Mouse (Mus musculus) forebrain, postnatal 0 days (tissue): ENCODE data around the gene Oma1. TPM values are rescaled to one million over a fixed set of nuclear protein-coding genes. Genes with fewer than 3 reads are reported as not detected.

Experiments
- ATAC-seq: fragments of 200-750 bp; cut with Nextera tagmentation; 2 replicates; pipeline ENCODE4 v1.8.0; 2017; ENCODE audit warnings: mild to moderate bottlenecking, moderate library complexity
- DNase-seq: peaks from one replicate; pipeline ENCODE4 v3.0.0-alpha.2; 2015
- H3K27ac ChIP-seq: fragments of 300-500 bp; sonication (generic); 2 replicates; pipeline ENCODE4 v1.5.1; 2014; ENCODE audit warnings: low read depth, mild to moderate bottlenecking, antibody characterized with exemption, low read length, moderate library complexity, mixed read lengths
- H3K27me3 ChIP-seq: fragments of 300-500 bp; sonication (generic); 2 replicates; pipeline ENCODE4 v1.6.1; 2014; ENCODE audit warnings: mild to moderate bottlenecking, low read length, mixed read lengths; ENCODE audit not compliant: insufficient read depth
- H3K36me3 ChIP-seq: fragments of 300-500 bp; sonication (generic); 2 replicates; pipeline ENCODE4 v1.6.1; 2014; ENCODE audit warnings: mild to moderate bottlenecking, moderate library complexity; ENCODE audit not compliant: insufficient read depth
- H3K4me1 ChIP-seq: fragments of 300-500 bp; sonication (generic); 2 replicates; pipeline ENCODE4 v1.6.1; 2014; ENCODE audit warnings: antibody characterized with exemption; ENCODE audit not compliant: insufficient read depth
- H3K4me2 ChIP-seq: fragments of 300-500 bp; sonication (generic); 2 replicates; pipeline ENCODE4 v1.6.1; 2014; ENCODE audit warnings: low read depth, mild to moderate bottlenecking, moderate library complexity
- H3K4me3 ChIP-seq: fragments of 300-500 bp; sonication (generic); 2 replicates; pipeline ENCODE4 v1.5.1; 2014; ENCODE audit warnings: low read depth, low read length, mixed read lengths
- H3K9ac ChIP-seq: fragments of 300-500 bp; sonication (generic); 2 replicates; pipeline ENCODE4 v1.6.1; 2014; ENCODE audit warnings: mild to moderate bottlenecking
- H3K9me3 ChIP-seq: fragments of 300-500 bp; sonication (generic); 2 replicates; pipeline ENCODE4 v1.6.1; 2016; ENCODE audit warnings: low read length
- CTCF ChIP-seq: sonication (generic); IDR thresholded peaks from 2 replicates; pipeline ENCODE4 v1.5.1; 2016; ENCODE audit warnings: antibody characterized with exemption, control low read depth, low read depth
- WGBS: fragments of 180-500 bp; shearing (Covaris S2); extraction: QIAGEN DNeasy Blood & Tissue Kit; methylation state at CpG from one replicate; pipeline ENCODE4 v1.1.7; 2014; 5-methylcytosine and 5-hydroxymethylcytosine counted together
- polyA plus RNA-seq: library from polyadenylated mRNA; unstranded; fragments of >200 nt; fragmentation: Nextera tagmentation; extraction: Ambion mirVana; gene quantifications from 2 replicates; pipeline ENCODE4 v1.2.1, GENCODE M21; 2015
- total RNA-seq: library from RNA; depleted of rRNA; stranded (reverse); fragments of >200 nt; gene quantifications from 2 replicates; pipeline ENCODE4 v1.2.3, GENCODE M21; 2014

The Oma1 gene
- total and polyA plus RNA-seq, 2 experiments from 2014 or later = 10.3 to 11.7 TPM

- Histone ChIP-seq H3K9me3 (no peaks in the 10 kb centered on the region), H3K27ac (no peak overlapping the region), H3K27me3 (no peaks in the 10 kb centered on the region), H3K4me3 (no peak overlapping the region), H3K4me2 (no peak overlapping the region), H3K9ac (no peak overlapping the region), H3K36me3 (no peaks in the 10 kb centered on the region), H3K4me1 (no peaks in the 10 kb centered on the region)
- 17% methylated on average over 3 of the region's 3 CpGs for WGBS
- no peak for ATAC-seq
- no peak for TF ChIP-seq CTCF
- DNase-seq = no peak
Observed at GRCm38 (mm10) chr4:103389583-103389982, 76.0 kb downstream of the Oma1 start.

DNA sequence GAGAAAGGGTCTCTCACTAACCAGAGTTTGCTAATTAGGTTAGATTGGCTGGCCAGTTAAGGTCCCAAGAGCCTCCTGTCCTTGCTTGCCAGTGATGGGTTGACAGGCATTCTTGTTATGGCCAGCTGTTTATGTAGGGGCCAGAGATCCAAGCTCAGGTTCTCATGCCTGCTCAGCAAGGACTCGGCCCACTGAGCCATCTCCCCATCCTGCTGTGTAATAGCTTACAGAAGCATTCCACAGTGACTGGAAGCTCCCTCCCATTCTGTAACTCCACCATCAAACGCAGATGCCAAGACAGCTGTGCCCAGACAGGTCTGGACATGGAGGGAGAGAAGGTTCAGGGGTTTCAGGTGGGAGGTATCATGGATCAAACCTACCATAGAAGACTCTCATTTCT, 76.9 kb downstream of the Oma1 start:
- Histone ChIP-seq H3K27ac (no peak overlapping the region), H3K36me3 (no peaks in the 10 kb centered on the region), H3K27me3 (no peaks in the 10 kb centered on the region), H3K4me2 (no peak overlapping the region), H3K9ac (no peak overlapping the region), H3K4me3 (no peak overlapping the region), H3K9me3 (no peaks in the 10 kb centered on the region), H3K4me1 (no peaks in the 10 kb centered on the region)
- ATAC-seq = no peak
- 88% methylated on average over 2 of the region's 2 CpGs for WGBS
- no peak for TF ChIP-seq CTCF
- no peak for DNase-seq

DNA sequence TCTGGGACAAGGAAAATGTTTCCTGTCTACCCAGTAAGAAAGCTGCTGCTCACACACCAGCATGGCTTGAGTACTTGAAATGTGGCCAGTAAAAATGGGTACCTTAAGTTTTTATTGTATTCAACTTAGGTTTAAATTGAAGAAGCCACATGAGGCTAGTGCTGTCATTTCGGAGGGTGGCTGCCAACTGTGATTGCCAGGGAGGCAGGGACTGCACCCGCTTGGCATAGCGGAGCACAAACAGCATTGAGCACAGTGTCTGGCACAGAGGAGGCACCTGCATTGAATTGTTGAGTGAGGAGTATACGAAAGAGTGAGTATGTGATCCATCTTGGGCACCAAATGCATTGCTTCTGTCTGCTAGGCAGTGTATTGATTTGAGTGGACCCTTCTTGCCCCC, 81.5 kb downstream of the Oma1 start:
- Histone ChIP-seq H3K27me3 (no peaks in the 10 kb centered on the region), H3K4me3 (no peak overlapping the region), H3K27ac (no peak overlapping the region), H3K36me3 (no peaks in the 10 kb centered on the region), H3K4me1 (no peaks in the 10 kb centered on the region), H3K9me3 (no peaks in the 10 kb centered on the region), H3K4me2 (no peak overlapping the region), H3K9ac (no peak overlapping the region)
- WGBS = 78% methylated on average over 4 of the region's 4 CpGs
- no peak for TF ChIP-seq CTCF
- no peak for ATAC-seq
- no peak for DNase-seq

DNA sequence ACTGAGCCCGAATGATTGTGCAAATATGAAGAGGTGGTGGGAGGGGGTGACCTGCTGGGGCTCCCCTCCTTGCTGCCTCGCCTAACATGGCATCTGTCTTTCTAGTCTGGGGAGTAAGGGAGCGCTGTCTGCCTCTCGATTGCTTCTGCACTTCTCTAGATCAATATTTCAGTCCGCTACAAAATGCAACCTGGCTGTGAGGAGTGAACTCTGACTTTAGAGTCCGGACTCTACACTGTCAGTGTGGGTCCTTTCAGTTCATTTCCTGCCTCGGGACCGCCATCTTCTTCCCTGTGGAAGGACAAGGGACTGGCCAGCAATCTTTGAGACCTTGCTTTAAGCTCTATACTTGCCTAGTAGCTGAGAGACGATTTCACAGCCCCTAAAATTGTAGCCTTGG, 82.3 kb downstream of the Oma1 start:
- no peaks in the 10 kb centered on the region for H3K9me3 ChIP-seq
- H3K4me2 ChIP-seq = no peak overlapping the region
- DNase-seq = no peak
- 80% methylated on average over 9 of the region's 9 CpGs for WGBS
- ATAC-seq = no peak
- no peak for TF ChIP-seq CTCF
- H3K27me3 ChIP-seq = no peaks in the 10 kb centered on the region
- H3K36me3 ChIP-seq = no peaks in the 10 kb centered on the region
- H3K9ac ChIP-seq = no peak overlapping the region
- H3K4me3 ChIP-seq = no peak overlapping the region
- no peaks in the 10 kb centered on the region for H3K4me1 ChIP-seq
- H3K27ac ChIP-seq = no peak overlapping the region

DNA sequence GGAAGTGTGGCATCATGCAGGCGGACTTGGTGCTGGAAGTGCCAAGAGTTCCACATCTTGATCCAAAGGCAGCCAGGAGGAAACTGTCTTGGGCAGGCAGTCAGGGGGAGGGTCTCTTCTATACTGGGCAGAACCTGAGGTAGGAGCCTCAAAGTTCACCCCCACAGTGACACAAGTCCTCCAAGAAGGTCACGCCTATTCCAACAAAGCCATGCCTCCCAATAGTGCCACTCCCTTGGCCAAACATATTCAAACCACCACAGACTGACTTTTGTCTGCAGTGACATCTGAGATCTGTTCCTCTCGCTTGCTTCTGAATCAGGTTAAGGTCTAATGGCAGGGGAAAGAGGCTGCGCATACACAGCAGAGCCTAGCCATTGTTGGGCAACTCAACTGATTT, 83.3 kb downstream of the Oma1 start:
- Histone ChIP-seq H3K36me3 (no peaks in the 10 kb centered on the region), H3K9ac (no peak overlapping the region), H3K27ac (no peak overlapping the region), H3K4me1 (no peaks in the 10 kb centered on the region), H3K27me3 (no peaks in the 10 kb centered on the region), H3K4me2 (no peak overlapping the region), H3K4me3 (no peak overlapping the region), H3K9me3 (no peaks in the 10 kb centered on the region)
- DNase-seq (no peak), ATAC-seq (no peak)
- TF ChIP-seq CTCF = no peak
- 88% methylated on average over 4 of the region's 4 CpGs for WGBS

DNA sequence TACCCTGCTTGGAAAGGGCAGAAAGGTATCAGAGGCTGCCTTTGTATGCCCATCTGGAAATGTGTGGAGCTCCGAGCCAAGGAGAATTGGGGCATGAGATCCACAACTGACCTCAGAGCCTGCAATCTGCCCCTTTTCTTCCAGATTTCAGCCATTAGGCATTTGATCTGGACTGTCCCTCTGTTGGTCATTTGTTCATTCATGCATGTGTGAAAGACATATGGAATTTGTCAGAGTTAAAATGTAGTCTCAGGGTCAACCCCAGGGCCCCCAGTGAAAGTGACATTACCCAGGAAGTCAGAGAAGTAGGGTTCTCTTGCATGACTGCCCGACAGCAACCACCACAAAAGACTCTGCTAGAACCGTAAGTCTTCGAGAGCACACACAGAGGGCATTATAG, 89.0 kb downstream of the Oma1 start:
- DNase-seq = no peak
- ATAC-seq = no peak
- H3K27me3 ChIP-seq = no peaks in the 10 kb centered on the region
- no peaks in the 10 kb centered on the region for H3K4me1 ChIP-seq
- no peaks in the 10 kb centered on the region for H3K9me3 ChIP-seq
- no peaks in the 10 kb centered on the region for H3K36me3 ChIP-seq
- no peak overlapping the region for H3K4me3 ChIP-seq
- no peak overlapping the region for H3K9ac ChIP-seq
- 82% methylated on average over 4 of the region's 4 CpGs for WGBS
- no peak for TF ChIP-seq CTCF
- no peak overlapping the region for H3K4me2 ChIP-seq
- no peak overlapping the region for H3K27ac ChIP-seq

GRCm38 (mm10) chr4:103405321-103405720, 91.7 kb downstream of the Oma1 start:
- Histone ChIP-seq H3K4me3 (no peak overlapping the region), H3K36me3 (no peaks in the 10 kb centered on the region), H3K27ac (no peak overlapping the region), H3K9me3 (no peaks in the 10 kb centered on the region), H3K4me2 (no peak overlapping the region), H3K27me3 (no peaks in the 10 kb centered on the region), H3K9ac (no peak overlapping the region), H3K4me1 (no peaks in the 10 kb centered on the region)
- ATAC-seq (no peak), DNase-seq (no peak)
- TF ChIP-seq CTCF = no peak
- WGBS = 70% methylated on average over 3 of the region's 3 CpGs
